Mouse (Mus musculus) embryonic facial prominence, embryonic 12.5 days (tissue): Measurements from ENCODE around the gene Nnmt. TPM values are rescaled to one million over a fixed set of nuclear protein-coding genes. Genes with fewer than 3 reads are reported as not detected.

Source experiments
- ATAC-seq: fragments of 200-750 bp; cut with Nextera tagmentation; 2 replicates; pipeline ENCODE4 v1.8.0; 2017; ENCODE audit not compliant: insufficient number of reproducible peaks, insufficient read depth, low FRiP score, low TSS enrichment
- H3K27ac ChIP-seq: fragments of 300-500 bp; sonication (generic); 2 replicates; pipeline ENCODE4 v1.5.1; 2016; ENCODE audit warnings: mild to moderate bottlenecking
- H3K27me3 ChIP-seq: fragments of 300-500 bp; sonication (generic); 2 replicates; pipeline ENCODE4 v1.6.1; 2016; ENCODE audit warnings: mild to moderate bottlenecking, moderate library complexity
- H3K36me3 ChIP-seq: fragments of 300-500 bp; sonication (generic); 2 replicates; pipeline ENCODE4 v1.6.1; 2016; ENCODE audit warnings: mild to moderate bottlenecking
- H3K4me1 ChIP-seq: fragments of 300-500 bp; sonication (generic); 2 replicates; pipeline ENCODE4 v1.6.1; 2016
- H3K4me2 ChIP-seq: fragments of 300-500 bp; sonication (generic); replicated peaks from 2 replicates; pipeline ENCODE4 v1.6.1; 2016; ENCODE audit warnings: mild to moderate bottlenecking, moderate library complexity
- H3K4me3 ChIP-seq: fragments of 300-500 bp; sonication (generic); 2 replicates; pipeline ENCODE4 v1.5.1; 2016; ENCODE audit warnings: mild to moderate bottlenecking
- H3K9ac ChIP-seq: fragments of 300-500 bp; sonication (generic); 2 replicates; pipeline ENCODE4 v1.6.1; 2016; ENCODE audit warnings: mild to moderate bottlenecking, moderate library complexity
- H3K9me3 ChIP-seq: fragments of 300-500 bp; sonication (generic); 2 replicates; pipeline ENCODE4 v1.6.1; 2016; ENCODE audit warnings: mild to moderate bottlenecking, moderate library complexity
- WGBS: fragments of 180-500 bp; shearing (Covaris S2); methylation state at CpG from one replicate; pipeline ENCODE4 v1.1.7; 2016; 5-methylcytosine and 5-hydroxymethylcytosine counted together
- polyA plus RNA-seq: library from polyadenylated mRNA; unstranded; fragments of >200 nt; fragmentation: Nextera tagmentation; extraction: Ambion mirVana; gene quantifications from 2 replicates; pipeline ENCODE4 v1.2.1, GENCODE M21; 2016

Gene Nnmt
- polyA plus RNA-seq = 5.2 and 5.9 TPM in 2 replicates

DNA sequence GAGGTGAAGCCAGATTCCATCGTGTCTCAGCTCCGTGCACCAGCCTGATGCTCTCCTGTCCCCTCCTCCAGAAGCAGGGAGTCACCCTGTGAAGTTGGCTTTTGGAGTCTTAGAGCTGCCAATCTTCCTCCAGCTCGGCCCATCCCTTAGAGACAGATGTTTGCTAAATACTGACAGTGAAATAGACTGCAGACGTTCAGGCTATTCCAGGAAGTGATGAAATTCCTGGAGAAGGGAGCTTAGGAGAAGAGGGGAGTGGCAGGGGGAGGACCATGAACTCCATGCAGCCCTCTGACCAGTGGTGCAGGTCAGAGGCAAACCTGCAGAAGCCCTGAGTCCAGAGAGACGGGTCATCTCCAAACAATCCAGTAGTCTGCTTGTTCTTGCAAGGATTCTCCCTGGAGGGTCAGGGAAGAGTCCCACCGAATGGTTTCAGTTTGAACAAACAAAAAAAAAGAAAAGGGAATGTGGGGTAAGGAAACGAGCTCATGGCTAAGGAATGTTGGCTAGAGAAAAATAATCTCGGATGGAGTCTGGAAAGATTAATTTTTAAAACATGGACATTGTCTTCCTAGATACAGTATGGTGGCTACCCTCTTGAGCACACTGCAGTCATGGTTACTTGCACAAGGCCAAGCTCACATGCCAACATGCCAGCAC is at the start of gene Nnmt:
TSS of gene Nnmt (minus strand) at position 215 of the 660 bp plus-strand sequence.
- H3K27me3 ChIP-seq = no peaks in the 10 kb centered on the region
- ATAC-seq = no peak
- H3K9me3 ChIP-seq = no peaks in the 10 kb centered on the region
- H3K36me3 ChIP-seq = no peaks in the 10 kb centered on the region
- H3K4me2 ChIP-seq = no peak within 1 kb of the TSS
- H3K4me3 ChIP-seq = no peak within 1 kb of the TSS
- peak within 1 kb of the TSS; percentile 36; the same call in 1 of the 2 replicates for H3K27ac ChIP-seq
- H3K9ac ChIP-seq = no peak within 1 kb of the TSS
- H3K4me1 ChIP-seq = 0 out of 2 replicates have a peak, but pooled peaks cover 2% of the 10 kb centered on the region
- 38% methylated on average over 8 of the region's 8 CpGs for WGBS

DNA sequence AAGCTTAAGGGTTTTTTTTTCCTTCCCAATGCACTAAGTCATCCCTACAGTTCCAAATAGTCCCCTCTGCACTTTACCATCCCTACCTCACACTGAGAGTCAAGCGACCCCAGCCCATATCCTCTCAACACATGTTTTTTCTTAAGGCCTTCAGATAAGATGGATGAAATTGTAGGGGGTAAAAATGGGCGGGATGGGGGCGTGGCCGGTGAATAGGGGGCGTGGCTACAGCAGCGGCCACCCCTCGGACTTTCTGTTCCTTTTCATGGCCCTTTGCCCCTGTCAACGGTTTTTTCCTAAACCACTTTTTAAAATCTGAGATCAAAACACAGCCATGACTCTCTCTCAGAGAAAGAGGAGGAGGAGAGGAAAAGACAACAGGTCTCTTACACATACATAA is 49.8 kb upstream of the Nnmt start:
- Histone ChIP-seq H3K4me1 (peaks cover 1% of the 10 kb centered on the region), H3K36me3 (no peaks in the 10 kb centered on the region), H3K4me2 (no peak overlapping the region), H3K9ac (no peak overlapping the region), H3K4me3 (no peak overlapping the region), H3K9me3 (no peaks in the 10 kb centered on the region), H3K27me3 (peaks cover 6% of the 10 kb centered on the region), H3K27ac (no peak overlapping the region)
- WGBS = 15% methylated on average over 8 of the region's 8 CpGs
- no peak for ATAC-seq

DNA sequence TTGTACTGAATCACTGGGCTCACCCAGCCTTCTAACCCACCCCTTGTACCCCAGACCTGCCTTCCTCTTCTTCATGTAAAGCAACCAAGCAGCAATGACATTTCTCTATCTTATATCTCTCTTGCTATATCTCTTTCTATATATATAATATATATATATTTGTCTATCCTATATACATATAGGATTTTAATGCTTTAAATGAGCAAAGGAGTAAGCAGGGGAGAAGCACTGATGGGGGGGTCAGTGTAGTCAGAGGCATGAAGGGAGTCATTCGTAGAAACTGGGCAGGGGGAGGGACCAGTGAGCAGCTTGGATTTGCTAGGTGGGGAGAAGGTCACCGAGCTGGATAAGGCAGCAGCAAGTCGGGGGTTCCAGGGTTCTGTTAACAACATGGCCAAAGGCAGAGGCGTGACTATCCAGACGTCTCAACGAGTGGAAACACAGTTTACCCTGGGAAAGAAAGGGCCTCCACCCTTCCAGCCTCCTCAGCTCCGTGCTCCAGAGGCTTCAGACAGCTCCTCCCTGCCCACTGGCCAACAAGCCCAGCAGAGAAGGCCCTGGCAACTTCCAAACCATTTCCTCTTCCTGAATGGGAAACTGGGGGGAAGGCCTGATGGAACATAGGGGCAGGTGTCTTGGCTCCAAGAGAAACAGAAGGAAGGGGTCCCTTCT is 48.6 kb upstream of the Nnmt start:
- no peak overlapping the region for H3K4me2 ChIP-seq
- H3K9ac ChIP-seq = no peak overlapping the region
- H3K4me1 ChIP-seq = peaks cover 12% of the 10 kb centered on the region
- H3K27me3 ChIP-seq = peaks cover 10% of the 10 kb centered on the region
- no peaks in the 10 kb centered on the region for H3K9me3 ChIP-seq
- H3K36me3 ChIP-seq = no peaks in the 10 kb centered on the region
- no peak overlapping the region for H3K4me3 ChIP-seq
- 51% methylated on average over 7 of the region's 7 CpGs for WGBS
- no peak for ATAC-seq
- H3K27ac ChIP-seq = no peak overlapping the region

DNA sequence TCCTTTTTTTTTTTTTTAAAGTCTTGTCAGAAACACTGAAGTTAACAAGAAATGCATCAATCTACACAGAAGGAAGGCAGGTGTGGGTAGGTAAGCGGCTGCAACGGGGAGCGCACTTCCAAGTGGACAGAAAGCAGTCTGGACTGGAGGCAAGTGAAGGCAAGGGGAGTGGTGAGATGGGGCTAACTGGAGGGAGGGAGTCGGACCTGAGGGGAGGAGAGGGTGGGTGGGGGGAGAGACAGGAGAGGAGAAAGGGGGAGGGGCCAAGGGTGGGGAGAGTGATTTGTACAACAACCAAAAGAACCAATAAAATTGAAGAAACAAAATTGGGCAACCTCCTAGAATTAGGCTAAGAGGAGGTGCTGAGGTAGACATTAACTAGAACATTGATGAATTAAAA is 47.1 kb upstream of the Nnmt start:
- Histone ChIP-seq H3K4me1 (peaks cover 27% of the 10 kb centered on the region), H3K27me3 (peaks cover 24% of the 10 kb centered on the region), H3K4me3 (no peak overlapping the region), H3K9ac (no peak overlapping the region), H3K36me3 (no peaks in the 10 kb centered on the region), H3K4me2 (no peak overlapping the region), H3K27ac (no peak overlapping the region), H3K9me3 (no peaks in the 10 kb centered on the region)
- ATAC-seq = no peak
- WGBS = 50% methylated on average over 4 of the region's 4 CpGs

DNA sequence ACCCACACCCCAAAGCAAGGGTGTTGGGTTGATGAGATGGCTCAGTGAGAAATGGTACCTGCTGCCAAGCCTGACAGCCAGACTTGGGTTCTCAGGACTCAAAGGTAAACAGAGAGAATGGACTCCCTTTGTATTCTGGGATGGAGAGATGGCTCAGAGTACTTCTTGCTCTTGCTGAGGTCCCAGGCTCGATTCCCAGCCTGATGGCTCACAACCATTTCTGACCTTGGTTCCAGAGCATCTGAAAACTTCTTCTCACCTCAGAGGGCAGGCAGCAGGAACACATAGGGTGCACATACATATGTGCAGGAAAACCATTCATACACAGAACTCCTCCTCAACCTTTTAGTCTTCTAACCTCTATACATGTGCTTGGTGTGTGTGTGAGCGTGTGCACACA is 45.9 kb upstream of the Nnmt start:
- Histone ChIP-seq H3K36me3 (no peaks in the 10 kb centered on the region), H3K4me3 (no peak overlapping the region), H3K4me1 (peaks cover 27% of the 10 kb centered on the region), H3K9ac (no peak overlapping the region), H3K27ac (no peak overlapping the region), H3K27me3 (peaks cover 25% of the 10 kb centered on the region), H3K4me2 (no peak overlapping the region), H3K9me3 (no peaks in the 10 kb centered on the region)
- WGBS = 74% methylated on average over 2 of the region's 2 CpGs
- ATAC-seq = no peak

DNA sequence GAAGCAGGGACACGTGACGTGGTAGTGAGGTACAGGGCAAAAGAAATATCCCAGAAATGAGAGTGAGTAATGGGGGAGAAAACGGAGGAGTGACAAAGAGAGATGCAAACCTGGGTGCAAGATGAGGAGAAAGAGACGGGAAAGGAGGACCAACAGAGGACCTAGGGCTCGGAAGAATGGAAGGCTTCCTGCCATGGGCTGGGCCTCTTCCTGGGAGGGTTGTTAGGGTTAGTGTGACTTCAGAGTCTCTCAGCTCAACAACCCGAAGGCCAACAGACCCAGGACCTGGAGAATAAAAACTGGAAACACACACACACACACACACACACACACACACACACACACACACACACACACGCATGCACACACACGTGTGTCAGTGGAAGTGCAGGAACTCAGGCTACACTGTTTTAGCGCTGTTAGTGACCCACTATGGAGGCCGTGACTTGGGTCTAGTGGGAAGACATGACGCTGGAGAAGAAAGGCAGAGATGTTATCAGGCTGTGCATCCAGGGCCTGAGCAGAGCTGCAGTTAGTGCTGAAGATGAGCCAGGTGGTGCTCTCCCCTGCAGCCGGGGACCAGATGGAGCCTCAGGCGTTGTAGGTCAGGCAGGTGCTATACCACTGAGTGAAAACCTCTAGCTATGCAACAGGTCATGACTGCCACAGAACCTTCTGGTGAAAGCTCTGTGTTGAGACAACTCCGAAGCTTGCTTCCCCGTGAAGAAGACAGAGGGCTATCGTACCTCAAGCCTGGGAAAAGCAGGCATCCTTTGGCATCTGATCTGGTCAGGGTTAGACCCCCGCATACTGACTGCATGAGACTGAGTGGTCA is 45.1 kb upstream of the Nnmt start:
- H3K27me3 ChIP-seq = peaks cover 25% of the 10 kb centered on the region
- H3K4me3 ChIP-seq = peak overlapping the region; percentile 27; the same call in 1 of the 2 replicates
- ATAC-seq = no peak
- H3K4me2 ChIP-seq = peak overlapping the region; percentile 51
- no peak overlapping the region for H3K9ac ChIP-seq
- no peaks in the 10 kb centered on the region for H3K36me3 ChIP-seq
- peaks cover 27% of the 10 kb centered on the region for H3K4me1 ChIP-seq
- WGBS = 28% methylated on average over 17 of the region's 17 CpGs
- H3K9me3 ChIP-seq = no peaks in the 10 kb centered on the region
- H3K27ac ChIP-seq = no peak overlapping the region

DNA sequence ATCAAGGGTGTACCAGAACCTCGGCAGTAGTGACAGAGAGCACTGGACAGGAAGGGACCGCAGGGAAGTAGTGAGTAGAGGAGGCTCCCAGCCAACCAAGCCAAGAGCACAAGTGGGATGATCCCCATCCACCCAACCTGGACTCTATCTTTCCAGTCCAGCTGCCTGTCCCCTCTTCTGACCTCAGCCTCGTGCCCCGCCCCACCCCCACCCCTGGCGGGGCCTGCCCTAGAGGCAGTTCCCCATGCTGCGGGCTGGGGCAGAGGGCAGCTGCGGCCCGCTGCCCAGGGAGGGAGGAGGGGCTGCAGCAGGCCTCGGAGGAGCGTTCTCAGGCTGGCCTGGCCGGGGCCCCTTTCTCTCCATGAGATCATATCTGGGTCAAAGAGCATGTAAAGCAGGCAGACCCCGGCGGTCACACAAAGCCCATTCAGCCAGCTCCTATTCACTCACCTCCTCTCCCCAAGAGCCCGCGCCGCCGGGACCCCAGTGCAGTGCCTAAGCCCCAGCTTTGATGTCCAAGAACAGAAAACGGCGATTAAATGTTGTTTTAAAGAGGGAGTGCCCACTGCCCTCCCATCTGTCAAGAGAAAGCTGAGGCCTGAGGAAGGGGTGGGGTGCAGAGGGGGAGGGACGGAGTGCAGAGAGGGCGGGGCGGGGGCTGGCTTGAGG is 44.3 kb upstream of the Nnmt start:
- no peak overlapping the region for H3K27ac ChIP-seq
- peak overlapping the region; percentile 51 for H3K4me2 ChIP-seq
- H3K9me3 ChIP-seq = 0 out of 2 replicates have a peak, but pooled peaks cover 3% of the 10 kb centered on the region
- H3K4me3 ChIP-seq = peak overlapping the region; percentile 27
- no peaks in the 10 kb centered on the region for H3K36me3 ChIP-seq
- H3K9ac ChIP-seq = peak overlapping the region; percentile 15
- H3K4me1 ChIP-seq = peaks cover 27% of the 10 kb centered on the region
- 3% methylated on average over 22 of the region's 22 CpGs for WGBS
- H3K27me3 ChIP-seq = peaks cover 25% of the 10 kb centered on the region
- peak; percentile 65 for ATAC-seq

DNA sequence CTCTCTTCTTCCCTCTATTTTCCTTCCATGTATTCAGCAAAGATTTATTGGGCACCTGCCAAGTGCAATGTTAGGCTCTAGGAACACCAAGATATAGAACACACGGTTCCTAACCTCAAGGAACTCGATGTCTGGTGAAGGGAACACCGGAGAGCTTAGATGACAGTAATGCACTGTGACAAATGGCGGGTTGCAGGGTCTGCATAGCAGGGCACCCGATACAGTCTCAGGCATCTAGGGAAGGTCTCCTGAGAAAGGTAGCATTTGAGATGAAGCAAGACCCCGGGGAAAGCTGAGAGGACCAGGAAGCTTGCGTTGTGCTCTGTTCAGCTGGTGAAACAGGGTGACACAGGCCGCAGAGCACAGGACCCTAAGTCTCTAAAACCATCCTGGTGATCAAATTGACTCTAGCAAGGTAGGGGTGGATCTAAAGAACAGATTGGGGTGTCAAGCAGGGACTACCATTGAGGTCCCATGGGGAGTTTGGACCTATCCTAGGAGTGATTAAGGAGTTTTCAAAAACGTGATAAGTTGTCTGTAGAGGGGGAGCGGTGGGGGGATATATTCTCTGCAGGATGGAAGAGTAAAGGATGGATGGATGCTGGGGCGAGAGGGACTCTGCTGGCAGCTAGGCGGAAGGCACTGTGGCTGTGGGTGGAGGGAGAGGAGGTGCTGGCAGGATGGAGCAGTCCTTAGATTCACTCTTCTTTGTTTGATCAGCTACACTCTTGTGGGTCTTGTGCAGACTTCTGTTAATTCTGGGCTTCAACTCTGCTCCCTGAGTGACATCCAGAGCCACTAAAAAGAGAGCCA is 43.5 kb upstream of the Nnmt start:
- 0 out of 2 replicates have a peak, but pooled peaks cover 7% of the 10 kb centered on the region for H3K9me3 ChIP-seq
- no peak overlapping the region for H3K27ac ChIP-seq
- no peak for ATAC-seq
- H3K9ac ChIP-seq = no peak overlapping the region
- peak overlapping the region; percentile 51 for H3K4me2 ChIP-seq
- peak overlapping the region; percentile 27; the same call in 1 of the 2 replicates for H3K4me3 ChIP-seq
- H3K27me3 ChIP-seq = peaks cover 25% of the 10 kb centered on the region
- peaks cover 27% of the 10 kb centered on the region for H3K4me1 ChIP-seq
- no peaks in the 10 kb centered on the region for H3K36me3 ChIP-seq
- 34% methylated on average over 12 of the region's 12 CpGs for WGBS

DNA sequence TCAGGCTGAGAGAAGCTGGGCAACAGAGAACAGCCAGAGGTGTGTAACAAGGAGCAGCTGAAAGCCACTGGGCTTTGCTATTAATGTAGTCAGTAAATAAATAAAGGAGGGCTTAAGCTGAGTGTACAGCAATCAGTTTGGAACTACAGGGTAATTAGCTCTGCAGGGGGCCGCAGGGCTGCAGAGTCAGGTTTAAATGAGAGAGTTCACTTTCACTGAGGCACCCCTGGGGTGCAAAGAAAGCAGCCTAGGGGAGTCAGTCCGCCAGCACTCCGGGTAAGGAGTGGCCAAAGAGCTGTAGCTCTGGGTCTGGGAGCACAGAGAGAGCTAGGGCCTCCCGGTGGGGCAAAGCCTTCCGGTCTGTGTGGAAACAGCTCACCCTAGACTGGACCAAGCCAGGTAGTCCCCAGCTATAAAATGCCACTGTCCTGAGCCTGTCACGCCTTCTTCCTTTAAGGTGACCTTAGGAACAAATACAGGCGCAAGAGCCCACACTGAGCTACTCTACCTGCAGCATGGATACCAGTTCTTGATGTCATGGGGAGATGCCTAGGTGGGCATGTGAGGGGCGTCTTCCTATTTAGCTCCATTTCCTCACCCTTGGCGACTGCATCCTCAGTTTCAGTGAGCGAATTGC is 42.8 kb upstream of the Nnmt start:
- H3K9me3 ChIP-seq = 0 out of 2 replicates have a peak, but pooled peaks cover 7% of the 10 kb centered on the region
- no peak overlapping the region for H3K9ac ChIP-seq
- H3K4me1 ChIP-seq = peaks cover 27% of the 10 kb centered on the region
- H3K36me3 ChIP-seq = no peaks in the 10 kb centered on the region
- no peak overlapping the region for H3K4me2 ChIP-seq
- 24% methylated on average over 10 of the region's 10 CpGs for WGBS
- ATAC-seq = no peak
- peaks cover 21% of the 10 kb centered on the region for H3K27me3 ChIP-seq
- no peak overlapping the region for H3K27ac ChIP-seq
- no peak overlapping the region for H3K4me3 ChIP-seq

DNA sequence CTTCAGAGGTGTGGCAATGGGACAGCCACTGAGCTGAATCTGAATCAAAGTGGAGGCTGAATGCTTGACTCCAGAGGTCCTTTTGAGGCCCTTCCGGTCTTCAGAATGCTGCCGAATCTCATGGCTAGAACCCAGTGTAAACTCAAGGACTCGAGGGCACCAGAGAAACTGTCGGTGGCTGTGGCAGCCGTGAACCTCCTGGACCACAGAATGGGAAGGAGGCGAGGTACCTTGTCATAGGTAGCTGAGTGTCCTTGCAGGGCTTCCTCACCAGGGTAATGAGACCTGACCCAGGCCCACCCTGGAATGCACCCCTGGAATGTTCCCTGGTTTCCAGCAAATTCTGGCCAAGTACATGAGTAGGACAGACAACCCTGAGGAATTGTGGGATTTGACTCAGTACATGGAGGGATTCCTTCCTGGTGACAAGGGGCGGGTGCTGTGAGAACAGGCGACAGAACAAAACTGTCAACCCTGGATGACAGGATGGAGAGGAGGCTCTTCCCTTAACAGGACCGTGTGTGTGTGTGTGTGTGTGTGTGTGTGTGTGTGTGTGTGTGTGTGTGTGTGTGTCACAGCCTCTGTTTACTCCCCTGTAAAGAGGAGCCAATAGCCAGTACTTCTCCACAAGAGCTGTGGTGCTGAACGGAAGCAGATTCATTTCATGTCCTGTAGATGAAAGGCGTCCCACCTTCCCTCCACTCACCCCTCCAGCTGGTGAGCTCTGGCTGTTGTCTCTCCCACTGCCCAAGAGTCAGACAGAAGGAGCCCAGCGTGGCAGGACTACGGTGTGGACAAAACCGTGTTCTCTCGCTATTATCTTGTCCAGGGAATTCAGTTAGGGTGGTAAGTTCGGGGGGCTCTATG is 42.1 kb upstream of the Nnmt start:
- Histone ChIP-seq H3K4me3 (no peak overlapping the region), H3K4me2 (no peak overlapping the region), H3K27ac (no peak overlapping the region), H3K27me3 (peaks cover 19% of the 10 kb centered on the region), H3K4me1 (peaks cover 27% of the 10 kb centered on the region), H3K9ac (no peak overlapping the region), H3K9me3 (0 out of 2 replicates have a peak, but pooled peaks cover 7% of the 10 kb centered on the region), H3K36me3 (no peaks in the 10 kb centered on the region)
- WGBS = 46% methylated on average over 16 of the region's 16 CpGs
- ATAC-seq = no peak
